Mouse (Mus musculus): ENCODE data around the gene Plekhg6.

Gene Plekhg6

DNA sequence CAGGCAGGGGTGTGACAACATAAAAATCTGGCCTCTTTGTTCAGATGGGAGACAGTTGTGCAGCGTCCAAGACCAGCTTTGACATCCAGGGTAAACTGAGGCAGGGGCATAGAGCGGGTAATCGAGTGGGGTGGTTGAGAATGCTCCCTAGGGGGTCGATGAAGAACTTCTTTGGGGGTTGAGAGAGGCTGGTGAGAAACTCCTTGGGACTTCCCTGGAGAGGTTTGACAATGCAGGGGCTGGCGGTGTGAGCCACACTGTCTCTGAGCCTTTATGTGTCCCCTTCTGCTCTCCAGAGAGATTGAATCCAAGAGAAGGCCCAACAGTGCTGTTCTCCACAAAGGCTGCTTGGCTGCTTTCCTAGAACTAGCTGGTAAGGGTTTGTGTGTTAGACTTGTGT, 9.3 kb upstream of the Plekhg6 start:
- in situ Hi-C loops (cut with MboI; ENCODE audit: low sequenced_read_pairs): no loop called here

- in situ Hi-C loops (cut with MboI; ENCODE audit: low sequenced_read_pairs): no loop called here
These were observed 5.5 kb upstream of the Plekhg6 start for GRCm38 (mm10) chr6:125386080-125386479.

GRCm38 (mm10) chr6:125385066-125385974, 4.7 kb upstream of the Plekhg6 start:
- in situ Hi-C loops (cut with MboI; ENCODE audit: low sequenced_read_pairs): no loop called here

DNA sequence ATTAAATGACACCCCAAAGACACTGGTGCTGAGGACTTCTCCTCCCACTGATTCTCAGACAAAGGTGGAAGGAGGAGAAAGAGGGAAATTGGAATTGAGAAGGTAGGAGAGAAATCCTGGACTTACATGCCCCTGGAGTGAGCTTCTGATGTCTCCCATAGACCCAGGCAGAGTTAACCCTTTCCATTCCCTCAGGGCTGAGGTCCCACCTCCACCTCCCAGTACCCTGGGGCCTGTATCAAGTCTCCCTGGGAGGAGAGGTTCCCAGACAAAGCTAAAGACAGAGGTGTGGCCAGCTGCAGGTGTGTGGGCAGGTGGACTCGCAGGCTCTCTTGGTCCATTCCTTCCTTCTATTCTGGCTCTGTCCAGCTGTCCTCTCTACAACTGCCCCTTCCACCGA, 1.4 kb upstream of the Plekhg6 start:
- in situ Hi-C loops (cut with MboI; ENCODE audit: low sequenced_read_pairs): no loop called here

- in situ Hi-C loops (cut with MboI; ENCODE audit: low sequenced_read_pairs): no loop called here
These were observed 812 bp downstream of the Plekhg6 start for GRCm38 (mm10) chr6:125379781-125380180.

- in situ Hi-C loops (cut with MboI; ENCODE audit: low sequenced_read_pairs): no loop called here
These were observed 2.0 kb downstream of the Plekhg6 start for GRCm38 (mm10) chr6:125378621-125379020.

DNA sequence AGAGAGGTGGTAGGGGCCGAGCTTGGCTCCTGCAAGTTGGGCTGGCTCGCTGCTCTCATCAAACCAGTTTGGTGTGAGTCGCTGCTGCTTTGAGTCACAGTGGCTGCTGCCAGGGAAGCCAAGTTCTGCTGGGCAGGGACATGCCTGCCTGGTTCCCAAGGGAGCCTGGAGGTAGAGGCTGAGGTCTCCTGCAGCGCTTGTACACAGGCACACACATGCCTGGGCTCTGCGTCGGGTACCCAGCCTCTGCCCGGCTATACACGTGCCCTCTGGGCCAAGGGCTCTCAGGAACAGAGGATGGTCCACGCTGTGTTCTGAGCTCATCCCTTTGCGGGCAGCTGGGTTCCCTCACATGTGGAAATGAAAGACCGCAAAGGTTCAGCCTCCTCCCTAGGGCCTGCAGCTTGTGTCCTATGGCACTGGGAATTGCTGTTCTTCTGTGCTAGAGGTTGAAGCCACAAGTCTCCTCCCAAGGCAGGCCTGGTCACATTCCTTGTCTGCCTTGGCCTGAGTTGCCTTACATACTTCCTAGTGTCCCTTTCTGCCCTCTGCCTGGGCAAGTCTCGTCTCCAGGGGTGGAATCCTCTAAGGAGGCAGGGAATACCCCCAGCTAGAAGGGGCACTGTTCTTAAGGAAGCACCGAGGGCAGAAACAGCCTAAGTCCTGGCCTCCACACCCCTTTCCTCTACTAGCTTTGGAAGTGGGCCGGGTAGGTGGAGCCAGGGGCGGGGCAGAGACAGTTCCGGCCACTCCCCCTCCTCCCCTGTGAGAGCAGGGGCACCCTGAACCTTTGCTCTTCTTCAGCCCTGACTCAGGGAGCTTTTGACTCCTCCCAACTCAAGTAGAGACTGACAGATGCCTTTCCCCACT, 2.8 kb downstream of the Plekhg6 start:
- in situ Hi-C loops (cut with MboI; ENCODE audit: low sequenced_read_pairs): no loop called here

GRCm38 (mm10) chr6:125377042-125377441, 3.6 kb downstream of the Plekhg6 start:
- in situ Hi-C loops (cut with MboI; ENCODE audit: low sequenced_read_pairs): no loop called here

DNA sequence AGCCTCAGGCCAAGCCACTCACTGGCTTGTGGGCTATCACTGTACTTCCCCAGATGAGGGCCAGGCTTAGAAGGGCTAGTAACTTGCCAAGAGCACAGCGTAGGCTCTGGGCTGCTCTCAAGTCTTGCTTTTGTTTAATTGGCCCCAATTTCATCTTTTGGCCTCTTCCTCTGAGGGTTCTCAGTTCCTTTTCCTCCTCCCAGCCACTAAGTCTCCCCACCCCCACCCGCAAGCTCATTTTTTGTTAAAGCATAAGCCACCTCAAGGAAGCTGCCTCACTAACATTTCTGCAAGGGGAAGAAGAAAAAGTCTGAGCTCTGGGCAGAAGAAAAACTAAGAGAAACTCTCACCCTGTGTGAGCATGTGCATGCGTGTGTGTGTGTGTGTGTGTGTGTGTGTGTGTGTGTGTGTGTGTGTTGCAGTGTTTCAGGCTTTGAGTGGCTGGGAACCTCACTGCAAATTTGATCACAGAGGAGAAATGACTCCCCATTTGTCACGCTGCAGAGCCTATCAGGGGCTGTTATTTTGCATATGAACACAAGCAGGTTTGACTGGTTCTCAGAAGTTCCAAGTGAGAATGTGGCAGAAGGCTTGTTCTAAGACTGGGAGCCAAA, 12.7 kb downstream of the Plekhg6 start:
- in situ Hi-C loops (cut with MboI; ENCODE audit: low sequenced_read_pairs): no loop called here

DNA sequence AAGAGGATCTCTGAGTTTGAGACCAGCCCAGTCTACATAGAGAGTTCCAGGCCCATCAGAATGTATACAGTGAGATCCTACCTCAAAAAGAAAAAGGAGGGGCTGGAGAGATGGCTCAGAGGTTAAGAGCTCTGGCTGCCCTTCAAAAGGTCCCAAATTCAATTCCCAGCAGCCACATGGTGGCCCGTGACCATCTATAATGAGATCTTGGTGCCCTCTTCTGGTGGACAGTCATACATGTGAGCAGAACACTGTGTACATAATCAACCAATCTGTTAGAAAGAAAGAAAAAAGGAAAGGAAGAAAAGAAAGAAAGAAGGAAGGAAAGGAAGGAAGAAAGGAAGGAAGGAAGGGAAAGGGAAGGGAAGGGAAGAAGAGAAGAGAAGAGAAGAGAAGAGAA, 14.5 kb downstream of the Plekhg6 start:
- in situ Hi-C loops (cut with MboI; ENCODE audit: low sequenced_read_pairs): no loop called here

- in situ Hi-C loops (cut with MboI; ENCODE audit: low sequenced_read_pairs): no loop called here
These were observed 15.1 kb downstream of the Plekhg6 start for GRCm38 (mm10) chr6:125365522-125365921.

DNA sequence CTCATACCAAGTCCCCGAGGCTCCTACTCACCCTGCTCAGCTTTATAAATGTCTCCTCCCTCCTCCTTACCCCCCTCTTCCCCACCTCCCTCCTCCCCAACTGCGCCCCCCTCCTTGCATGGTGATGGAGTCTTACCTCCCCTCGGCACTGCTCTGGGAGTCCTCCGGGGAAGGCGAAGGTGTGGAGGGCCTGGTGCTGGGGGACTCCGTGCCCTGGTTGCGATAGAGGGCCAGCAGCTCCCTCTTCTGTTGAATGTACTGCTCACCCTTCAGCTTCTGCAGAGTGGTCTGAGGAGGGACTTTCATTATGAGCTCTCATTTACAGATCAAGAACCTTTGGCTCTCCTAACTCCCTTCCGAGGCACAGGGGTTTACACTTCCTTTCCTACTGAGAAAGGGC, 16.1 kb downstream of the Plekhg6 start:
- in situ Hi-C loops (cut with MboI; ENCODE audit: low sequenced_read_pairs): no loop called here

DNA sequence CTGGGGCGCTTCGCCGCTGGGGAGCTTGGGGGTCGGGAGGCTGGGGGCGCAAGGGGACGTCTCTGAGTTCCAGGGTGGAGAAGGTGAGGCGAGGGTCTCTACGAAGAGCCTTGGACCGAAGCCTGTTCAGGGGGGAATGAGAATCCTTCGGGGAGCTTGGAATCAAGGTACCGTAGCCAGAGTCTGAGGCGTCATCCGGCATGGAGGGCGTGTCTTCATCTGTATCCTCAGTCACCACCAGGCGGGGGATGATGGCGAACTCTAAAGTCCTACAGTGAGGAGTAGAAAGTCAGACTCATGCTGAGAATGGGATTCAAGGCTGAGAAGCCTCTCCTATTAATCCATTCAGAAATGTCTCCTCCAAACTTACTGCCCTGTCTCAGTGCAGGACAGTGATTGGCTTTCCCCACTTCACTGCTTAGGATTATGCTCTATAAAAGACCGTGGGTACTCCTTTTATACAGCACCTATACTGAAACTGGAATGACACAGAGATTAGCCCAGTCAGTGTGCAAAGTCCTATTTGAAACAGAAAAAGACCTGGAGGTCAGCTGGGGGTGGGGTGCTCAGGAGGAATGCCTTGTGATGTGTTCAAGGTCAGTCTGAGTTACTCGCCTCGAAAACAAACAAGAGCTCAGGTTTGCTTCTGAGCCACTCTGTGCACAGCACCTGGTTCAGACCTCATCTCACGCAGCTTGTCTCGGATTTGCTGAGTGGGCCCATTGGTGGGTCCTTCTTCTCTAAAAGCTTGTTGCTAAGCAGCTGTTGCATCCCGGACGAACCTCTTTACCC, 16.9 kb downstream of the Plekhg6 start:
- in situ Hi-C loops (cut with MboI; ENCODE audit: low sequenced_read_pairs): no loop called here

GRCm38 (mm10) chr6:125363021-125363420, 17.6 kb downstream of the Plekhg6 start:
- in situ Hi-C loops (cut with MboI; ENCODE audit: low sequenced_read_pairs): no loop called here

DNA sequence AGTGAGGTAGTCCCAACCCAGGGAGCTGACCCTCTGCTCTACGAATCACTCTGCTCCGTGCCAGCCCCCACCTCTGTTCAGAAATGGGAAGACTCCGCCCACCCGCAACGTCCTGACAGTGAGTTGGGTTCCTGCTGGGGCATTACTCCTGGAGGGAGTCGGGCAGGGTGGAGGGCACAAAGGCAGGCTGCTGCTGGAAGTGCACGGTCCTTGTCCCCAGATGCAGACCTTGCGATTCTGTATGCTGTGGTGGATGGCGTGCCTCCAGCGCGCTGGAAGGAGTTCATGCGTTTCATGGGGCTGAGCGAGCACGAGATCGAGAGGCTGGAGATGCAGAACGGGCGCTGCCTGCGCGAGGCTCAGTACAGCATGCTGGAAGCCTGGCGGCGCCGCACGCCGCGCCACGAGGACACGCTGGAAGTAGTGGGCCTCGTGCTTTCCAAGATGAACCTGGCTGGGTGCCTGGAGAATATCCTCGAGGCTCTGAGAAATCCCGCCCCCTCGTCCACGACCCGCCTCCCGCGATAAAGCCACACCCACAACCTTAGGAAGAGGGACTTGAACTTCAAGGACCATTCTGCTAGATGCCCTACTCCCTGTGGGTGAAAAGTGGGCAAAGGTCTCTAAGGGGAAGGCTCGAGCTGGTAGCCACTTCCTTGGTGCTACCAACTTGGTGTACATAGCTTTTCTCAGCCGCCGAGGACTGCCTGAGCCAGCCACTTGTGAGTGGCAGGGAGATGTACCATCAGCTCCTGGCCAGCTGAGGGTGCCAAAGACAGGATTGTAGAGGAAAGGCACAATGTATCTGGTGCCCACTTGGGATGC, 18.9 kb downstream of the Plekhg6 start:
- in situ Hi-C loops (cut with MboI; ENCODE audit: low sequenced_read_pairs): no loop called here

GRCm38 (mm10) chr6:125360846-125361245, 19.7 kb downstream of the Plekhg6 start:
- in situ Hi-C loops (cut with MboI; ENCODE audit: low sequenced_read_pairs): no loop called here

DNA sequence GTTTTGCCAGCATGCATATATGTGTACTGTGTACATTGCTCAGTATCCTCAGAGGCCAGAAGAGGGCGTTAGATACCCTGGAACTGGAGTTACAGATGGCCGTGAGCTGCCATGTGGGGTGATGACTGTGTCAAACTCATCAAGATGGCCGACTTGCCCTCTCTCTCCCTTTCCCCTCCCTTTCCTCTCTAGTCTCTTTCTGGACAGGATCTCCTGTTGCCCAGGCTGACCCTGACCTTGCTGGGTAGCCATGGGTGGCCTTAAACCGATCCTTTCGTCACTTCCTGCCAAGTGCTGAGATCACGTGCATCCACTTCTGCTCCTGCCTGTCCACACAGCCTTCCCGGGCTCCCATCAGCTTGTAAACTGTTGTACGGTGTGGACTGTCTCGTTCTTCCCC, 20.6 kb downstream of the Plekhg6 start:
- in situ Hi-C loops (cut with MboI; ENCODE audit: low sequenced_read_pairs): no loop called here

DNA sequence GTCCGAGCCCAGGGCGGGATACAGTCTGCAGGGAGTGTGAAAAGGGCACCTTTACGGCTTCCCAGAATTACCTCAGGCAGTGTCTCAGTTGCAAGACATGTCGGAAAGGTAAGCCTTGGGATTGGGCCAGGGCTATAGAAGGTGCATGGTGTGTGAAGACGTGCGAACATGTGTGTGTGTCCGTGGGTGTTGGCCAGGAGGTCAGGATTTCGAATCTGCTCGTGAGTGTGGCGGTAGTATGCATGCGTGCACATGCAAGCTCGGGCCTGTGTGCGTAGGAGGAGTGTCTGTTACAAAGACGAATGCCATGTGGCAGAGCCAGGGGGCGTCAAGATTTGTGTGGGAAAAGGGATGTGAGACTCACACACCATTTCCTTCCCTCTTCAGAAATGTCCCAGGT, 23.3 kb downstream of the Plekhg6 start:
- in situ Hi-C loops (cut with MboI; ENCODE audit: low sequenced_read_pairs): no loop called here

DNA sequence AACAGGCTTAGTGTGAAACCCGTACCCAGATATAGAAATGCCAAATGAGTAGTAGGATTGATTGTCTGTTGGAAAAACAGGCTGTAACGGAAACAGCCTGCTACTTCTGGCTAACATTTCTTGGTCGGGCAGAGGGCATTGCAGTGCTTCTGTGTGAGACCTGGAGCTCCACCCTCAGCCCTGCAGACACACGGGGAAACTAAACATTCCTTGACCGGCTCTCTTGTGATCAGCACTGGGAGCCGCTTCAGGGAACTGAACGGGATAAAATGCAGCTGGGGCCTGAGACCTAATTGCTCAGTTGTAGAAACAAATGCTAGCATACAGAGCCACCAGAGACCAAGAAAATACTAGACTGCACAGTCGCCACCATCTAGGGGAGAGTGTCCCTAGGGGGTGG, 24.3 kb downstream of the Plekhg6 start:
- in situ Hi-C loops (cut with MboI; ENCODE audit: low sequenced_read_pairs): no loop called here
